ENCODE assay signal across 13 mouse cellular contexts in the genomic region with DNA sequence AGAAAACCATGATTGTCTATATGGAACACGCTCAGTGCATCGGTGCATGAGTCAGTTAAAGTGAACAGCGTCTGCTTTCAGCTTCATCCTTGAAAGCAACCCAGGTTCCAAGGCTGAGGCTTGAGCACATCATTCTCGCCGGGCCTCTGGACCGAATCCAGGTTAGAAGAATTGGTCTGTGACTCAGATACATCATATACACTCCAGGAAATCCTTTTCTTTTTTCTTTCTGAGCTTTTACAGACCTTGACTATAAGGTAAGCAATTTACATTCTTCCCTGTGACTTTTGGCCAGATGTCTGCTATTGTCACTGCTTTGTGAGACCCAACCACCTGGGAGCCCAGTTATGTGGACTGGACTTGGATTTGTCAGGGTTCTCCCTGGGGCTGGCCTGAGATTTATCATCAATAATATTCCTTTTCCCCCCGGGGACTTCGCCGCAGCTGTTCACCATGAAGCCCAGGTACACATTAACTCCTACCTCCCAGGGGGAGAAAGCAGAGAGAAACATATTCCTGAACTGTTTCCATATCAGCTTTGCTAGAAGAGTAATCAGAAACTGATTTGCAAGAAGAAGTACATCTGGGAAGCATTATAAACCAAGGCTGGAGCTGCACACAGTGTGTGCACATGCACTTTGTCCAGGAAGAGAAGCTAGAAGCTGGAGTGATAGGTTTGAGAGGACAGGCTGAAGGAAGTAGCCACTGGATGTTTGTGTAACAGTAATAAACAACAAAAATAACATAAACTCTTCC. TPM values are rescaled to one million over a fixed set of nuclear protein-coding genes. Genes with fewer than 3 reads are reported as not detected.
DNase-seq lines count a peak whose midpoint lies in the region; ATAC-seq and TF ChIP-seq lines count a peak whose summit lies in the region.
"Had no signal": no experiment of that assay in that cellular context is flagged by ENCODE, and none has a peak within 500 bp of the region (broad histone marks: within the 10 kb centered on the region; RNA-seq: fewer than 3 reads in every experiment).

No protein-coding gene starts in this region.

- H3K9me3 ChIP-seq in kidney, postnatal 0 days (replicated peaks; ENCODE audit: low read length), result no peaks in the 10 kb centered on the region
- H3K9me3 ChIP-seq in embryonic facial prominence, embryonic 10.5 days, result no peaks in the 10 kb centered on the region
- no peaks in the 10 kb centered on the region for H3K9me3 ChIP-seq in limb, embryonic 13.5 days

- DNase-seq in embryo, embryonic 10.5 days (ENCODE audit: low spot score), result peak; percentile 45
- no peak for DNase-seq in embryo, embryonic 9.5 days (ENCODE audit: extremely low spot score)
- no peak for DNase-seq in kidney, postnatal 0 days (ENCODE audit: low spot score)
- no peak for DNase-seq in kidney, postnatal 36 days
- peak; percentile 37 for DNase-seq in embryonic facial prominence, embryonic 10.5 days (ENCODE audit: low spot score)
- DNase-seq in thymus, postnatal 36 days, result no peak
- DNase-seq in layer of hippocampus, adult 9-11 months, result no peak
- DNase-seq: spleen, adult 18-20 months had no signal

- H3K4me1 ChIP-seq in kidney, postnatal 0 days (replicated peaks; ENCODE audit: insufficient read depth, low read length), result peaks cover 12% of the 10 kb centered on the region; the same call in 1 of the 2 replicates
- peaks cover 30% of the 10 kb centered on the region for H3K4me1 ChIP-seq in embryonic facial prominence, embryonic 10.5 days
- H3K4me1 ChIP-seq in limb, embryonic 13.5 days, result peaks cover 36% of the 10 kb centered on the region

- H3K36me3 ChIP-seq in kidney, postnatal 0 days (ENCODE audit: insufficient read depth, low read length), result no peaks in the 10 kb centered on the region
- no peaks in the 10 kb centered on the region for H3K36me3 ChIP-seq in embryonic facial prominence, embryonic 10.5 days (replicated peaks)
- H3K36me3 ChIP-seq in limb, embryonic 13.5 days, result no peaks in the 10 kb centered on the region

- H3K9ac ChIP-seq in kidney, postnatal 0 days (ENCODE audit: low read depth, low read length), result no peak overlapping the region
- H3K9ac ChIP-seq in limb, embryonic 13.5 days, result no peak overlapping the region

- WGBS in kidney, postnatal 0 days, result 56% methylated on average over 9 of the region's 9 CpGs
- WGBS in embryonic facial prominence, embryonic 10.5 days, result 65% methylated on average over 9 of the region's 9 CpGs
- 34% methylated on average over 9 of the region's 9 CpGs for WGBS in limb, embryonic 13.5 days

- H3K27me3 ChIP-seq in kidney, postnatal 0 days (ENCODE audit: insufficient read depth, low read length), result no peaks in the 10 kb centered on the region
- no peaks in the 10 kb centered on the region for H3K27me3 ChIP-seq in embryonic facial prominence, embryonic 10.5 days (replicated peaks; ENCODE audit: low read depth, poor library complexity, severe bottlenecking)
- no peaks in the 10 kb centered on the region for H3K27me3 ChIP-seq in limb, embryonic 13.5 days

- peak overlapping the region; percentile 59; the same call in 1 of the 2 replicates for H3K27ac ChIP-seq in kidney, postnatal 0 days
- H3K27ac ChIP-seq in embryonic facial prominence, embryonic 10.5 days (replicated peaks), result peak overlapping the region; percentile 70
- H3K27ac ChIP-seq in limb, embryonic 13.5 days, result peak overlapping the region; percentile 80

- no peak for ATAC-seq in kidney, postnatal 0 days (replicated peaks; ENCODE audit: low FRiP score, low read depth)
- ATAC-seq in limb, embryonic 13.5 days (ENCODE audit: low FRiP score, low read depth), result peak; percentile 81

- no peak overlapping the region for H3K4me2 ChIP-seq in kidney, postnatal 0 days (ENCODE audit: low read length)
- H3K4me2 ChIP-seq in limb, embryonic 13.5 days (replicated peaks), result 0 out of 2 replicates have a peak overlapping the region, but pooled peaks have one; percentile 9

- no peak for TF ChIP-seq CTCF in kidney, postnatal 0 days (IDR thresholded peaks at IDR 0.05; ENCODE audit: low read depth)

- no peak overlapping the region for H3K4me3 ChIP-seq in kidney, postnatal 0 days (replicated peaks; ENCODE audit: low read depth, low read length)
- no peak overlapping the region for H3K4me3 ChIP-seq in embryonic facial prominence, embryonic 10.5 days
- no peak overlapping the region for H3K4me3 ChIP-seq in limb, embryonic 13.5 days

RNA-seq across cellular contexts. Expression of gene Gm6993, which starts 55.2 kb away (rescaled TPM):
- not detected in 2 replicates for polyA plus RNA-seq in kidney, postnatal 0 days (2015; fragmentation: Nextera tagmentation; extraction: Ambion mirVana)
- polyA plus RNA-seq in embryonic facial prominence, embryonic 10.5 days (2016; fragmentation: Nextera tagmentation; extraction: Ambion mirVana), result not detected in 2 replicates
- not detected in 2 replicates for polyA plus RNA-seq in limb, embryonic 13.5 days (2015; fragmentation: Nextera tagmentation; extraction: Ambion mirVana)
- polyA plus RNA-seq: forebrain, embryonic 11.5 days; hindbrain, embryonic 11.5 days; lung, adult 2 months; neural tube, embryonic 11.5 days had no signal

Comparison
In these comparisons a context has a peak if more than half of its experiments do, and no peak if none do; other contexts are left out.
1. DNase-seq: peak in embryo, embryonic 10.5 days (single experiment) and embryonic facial prominence, embryonic 10.5 days (single experiment); none in embryo, embryonic 9.5 days (single experiment), kidney, postnatal 0 days (single experiment), kidney, postnatal 36 days (0 of 2), thymus, postnatal 36 days (0 of 2) and layer of hippocampus, adult 9-11 months (single experiment).
2. Peak in every context shown above with its lines, with median percentiles within 50 percentile points of each other: H3K27ac ChIP-seq.